Mouse (Mus musculus) heart, postnatal 25 days (tissue): Measurements from ENCODE around the gene Fut7. TPM values are rescaled to one million over a fixed set of nuclear protein-coding genes. Genes with fewer than 3 reads are reported as not detected.
"Not testable (repeated sequence)": the region's sequence is repeated elsewhere in the genome, so short reads cannot be mapped to it uniquely, and the experiment has no call there.

Experiments
- DNase-seq: peaks from one replicate; pipeline ENCODE4 v3.0.0; 2022; ENCODE audit warnings: low spot score
- intact Hi-C: fragments of 180-260 bp; cut with DNase I; formaldehyde crosslinking; loops from one replicate; pipeline ENCODE4 v1.15.1; 2025
- total RNA-seq, 2 experiments: library from RNA; stranded (reverse); gene quantifications; 2 replicates each; pipeline ENCODE4 v1.2.3; 2021

The Fut7 gene
- under 1 TPM in 1 of 2 experiments, not detected in 1; 0.34 TPM for total RNA-seq

GRCm38 (mm10) chr2:25422587-25423410 lies at the start of gene Fut7:
Gene Fut7 (plus strand): TSS chr2:25423267.
- intact Hi-C loops, result no loop called here
- no peak for DNase-seq

- intact Hi-C loops, result no loop called here
- DNase-seq, result no peak
Observed at GRCm38 (mm10) chr2:25373431-25373830, 49.6 kb upstream of the Fut7 start.

- intact Hi-C loops, result loop anchor here (1.0 to 5.0 kb wide), 3 partner anchors 26 to 106 kb away; no protein-coding TSS in a partner anchor
- DNase-seq, result no peak
Observed at GRCm38 (mm10) chr2:25376589-25376988, 46.5 kb upstream of the Fut7 start.

GRCm38 (mm10) chr2:25384492-25384891 lies 38.6 kb upstream of the Fut7 start:
- intact Hi-C loops, result no loop called here
- no peak for DNase-seq

GRCm38 (mm10) chr2:25391266-25391665 lies 31.8 kb upstream of the Fut7 start:
- intact Hi-C loops, result no loop called here
- DNase-seq, result no peak

- intact Hi-C loops, result loop anchor here (2.0 kb wide), 1 partner anchor 16 kb away; no protein-coding TSS in a partner anchor
- DNase-seq, result peak; percentile 61
Observed at GRCm38 (mm10) chr2:25394281-25395221, 28.5 kb upstream of the Fut7 start.

- no peak for DNase-seq
- intact Hi-C loops, result loop anchor here (2.0 kb wide), 1 partner anchor 17 kb away; no protein-coding TSS in a partner anchor
Observed at GRCm38 (mm10) chr2:25395721-25396596, 27.1 kb upstream of the Fut7 start, which contains the start of gene Entpd2. Gene Entpd2 (plus strand): TSS chr2:25395874.

- no peak for DNase-seq
Observed at GRCm38 (mm10) chr2:25396597-25396983, 26.5 kb upstream of the Fut7 start.

GRCm38 (mm10) chr2:25397010-25397409 lies 26.1 kb upstream of the Fut7 start:
- intact Hi-C loops, result no loop called here
- DNase-seq, result no peak

More at GRCm38 (mm10) chr2:25396597-25396983, 26.5 kb upstream of the Fut7 start:
- intact Hi-C loops, result no loop called here

- no peak for DNase-seq
Observed at GRCm38 (mm10) chr2:25398065-25398464, 25.0 kb upstream of the Fut7 start.

GRCm38 (mm10) chr2:25399051-25399450 lies 24.0 kb upstream of the Fut7 start, which contains the start of gene Npdc1:
Gene Npdc1 (plus strand): TSS chr2:25399351.
- intact Hi-C loops, result no loop called here
- DNase-seq, result no peak

More at GRCm38 (mm10) chr2:25398065-25398464, 25.0 kb upstream of the Fut7 start:
- intact Hi-C loops, result no loop called here

GRCm38 (mm10) chr2:25400291-25400690 lies 22.8 kb upstream of the Fut7 start:
- DNase-seq, result peak; percentile 51
- intact Hi-C loops, result no loop called here

GRCm38 (mm10) chr2:25400764-25401163 lies 22.3 kb upstream of the Fut7 start:
- intact Hi-C loops, result no loop called here
- peak; percentile 42 for DNase-seq

GRCm38 (mm10) chr2:25402377-25402971 lies 20.6 kb upstream of the Fut7 start:
- intact Hi-C loops, result loop anchor here (2.0 kb wide), 1 partner anchor 26 kb away; no protein-coding TSS in a partner anchor

GRCm38 (mm10) chr2:25402972-25403601 lies 20.0 kb upstream of the Fut7 start:
- DNase-seq, result peak; percentile 68
- intact Hi-C loops, result loop anchor here (2.0 kb wide), 1 partner anchor 26 kb away; no protein-coding TSS in a partner anchor

More at GRCm38 (mm10) chr2:25402377-25402971, 20.6 kb upstream of the Fut7 start:
- peak; percentile 16 for DNase-seq

- intact Hi-C loops, result loop anchor here (2.0 kb wide), 1 partner anchor 27 kb away; no protein-coding TSS in a partner anchor
- no peak for DNase-seq
Observed at GRCm38 (mm10) chr2:25403994-25404393, 19.1 kb upstream of the Fut7 start.

- intact Hi-C loops, result no loop called here
- no peak for DNase-seq
Observed at GRCm38 (mm10) chr2:25408908-25409307, 14.2 kb upstream of the Fut7 start.

- intact Hi-C loops, DNase-seq: not testable (repeated sequence)
Observed at GRCm38 (mm10) chr2:25413436-25413835, 9.6 kb upstream of the Fut7 start.
